Mouse (Mus musculus): ENCODE results near the gene Rps16.
"Not testable (repeated sequence)": the region's sequence is repeated elsewhere in the genome, so short reads cannot be mapped to it uniquely, and the experiment has no call there.

Gene Rps16

DNA sequence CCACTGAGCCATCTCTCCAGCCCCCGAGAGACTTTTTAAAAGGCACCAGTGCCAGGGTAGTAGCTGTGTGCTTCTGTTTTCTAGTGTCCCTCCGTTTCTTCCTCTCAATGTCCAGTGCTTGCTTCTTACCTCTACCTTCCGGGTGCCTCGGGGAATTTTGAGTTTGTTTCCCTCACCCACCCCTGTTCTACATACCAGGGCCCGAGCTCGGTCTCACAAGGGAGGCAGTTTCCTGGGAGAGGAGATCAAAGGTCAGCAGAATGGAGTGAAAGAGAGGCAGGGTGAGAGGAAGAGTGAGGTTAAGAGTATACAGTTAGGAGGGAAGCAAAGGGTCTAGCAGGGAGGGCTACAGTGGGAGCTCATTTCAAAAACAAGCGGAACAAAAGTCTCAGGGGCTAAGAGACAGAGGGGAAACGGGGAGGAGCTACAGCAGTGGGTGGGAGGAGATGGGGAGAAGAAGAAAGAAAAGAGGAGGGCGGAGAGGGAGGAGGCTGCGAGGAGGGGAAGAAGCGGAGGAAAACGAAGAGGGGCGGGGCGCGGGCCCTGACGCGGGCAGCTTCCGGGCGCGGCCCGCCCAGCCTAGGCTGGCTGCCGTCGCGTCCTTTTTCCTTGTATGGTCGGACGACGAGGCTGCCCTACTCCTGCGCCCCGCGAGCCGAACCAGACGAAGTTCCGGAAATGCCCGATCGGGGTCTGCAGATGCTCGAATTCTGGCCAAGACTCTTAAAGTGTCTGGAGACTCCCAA lies 24.9 kb downstream of the Rps16 start:
- peak; percentile 93 to 94 for DNase-seq

GRCm38 (mm10) chr7:28376011-28376771 lies 25.7 kb downstream of the Rps16 start:
- DNase-seq, result peak; percentile 71 to 75

DNA sequence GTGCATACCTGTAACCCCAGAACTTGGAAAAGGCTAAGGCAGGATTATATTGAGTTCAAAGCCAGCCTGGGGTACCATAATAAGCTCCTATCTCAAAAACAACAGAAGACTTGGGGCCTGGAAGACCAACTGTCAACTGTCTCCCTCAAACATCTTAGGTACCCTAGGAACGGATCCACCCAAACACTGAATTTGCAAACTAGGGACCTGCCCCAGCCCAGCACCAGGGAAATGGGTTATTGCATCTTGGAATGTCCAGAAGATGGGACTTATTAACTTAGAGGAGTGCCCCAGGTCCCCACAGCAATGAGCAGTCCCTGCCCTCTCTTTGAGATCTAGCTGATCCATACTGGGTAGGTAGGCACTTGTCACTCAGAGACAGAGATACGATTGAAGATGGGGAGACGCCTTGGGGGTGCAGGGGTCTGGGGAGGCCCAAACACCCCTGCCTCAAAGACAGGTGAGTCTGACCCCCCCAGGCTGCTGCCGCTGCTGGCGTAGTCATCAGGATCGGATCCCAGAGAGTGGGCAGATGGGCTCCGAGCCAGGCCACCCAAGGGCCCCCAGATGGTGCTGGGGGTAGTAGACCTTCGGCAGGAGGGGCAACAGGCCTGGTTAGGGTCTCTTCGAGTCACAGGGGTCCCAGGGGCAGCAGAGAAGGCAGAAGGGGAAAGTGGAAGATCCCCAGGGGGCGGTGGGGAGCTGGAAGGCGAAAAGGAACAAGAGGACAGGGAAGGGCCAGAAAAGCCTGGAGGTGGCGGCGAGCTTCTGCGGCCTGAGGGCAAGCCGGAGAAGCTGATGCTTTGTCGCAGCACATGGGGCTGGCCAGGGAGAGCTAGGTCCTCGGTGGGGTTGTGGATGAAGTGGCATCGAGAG lies 27.0 kb downstream of the Rps16 start:
- DNase-seq, result peak; percentile 29 to 40

DNA sequence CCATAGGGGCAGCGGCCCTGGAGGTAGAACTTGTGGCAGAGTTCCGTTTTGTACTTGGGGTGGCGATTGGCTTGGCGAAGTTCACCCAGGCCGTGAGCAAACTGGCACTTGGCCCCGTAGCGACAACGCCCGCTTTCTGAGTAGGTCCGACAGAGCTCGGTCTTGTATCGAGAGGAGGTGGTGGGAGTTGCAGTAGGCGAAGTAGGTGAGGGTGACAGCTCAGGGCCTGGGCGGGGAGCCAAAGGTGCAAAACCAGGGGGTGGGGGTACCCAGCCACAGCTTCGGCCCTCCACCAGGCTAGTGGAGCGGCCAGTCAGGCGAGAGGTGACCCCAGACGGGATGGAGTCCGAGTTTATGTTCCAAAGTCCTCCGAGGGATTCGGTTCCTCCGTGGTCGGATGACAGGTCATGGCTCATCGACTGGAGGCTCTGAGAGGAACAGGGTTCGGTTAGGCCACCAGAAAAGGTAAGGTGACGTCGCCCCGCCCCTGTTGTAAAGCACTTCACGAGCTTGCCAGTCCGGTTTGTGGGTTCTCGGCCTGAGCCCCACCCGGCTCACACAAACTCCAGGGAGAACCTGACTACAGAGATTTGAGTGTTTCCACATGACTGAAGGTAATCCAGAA lies 27.7 kb downstream of the Rps16 start:
- peak; percentile 69 to 73 for DNase-seq

GRCm38 (mm10) chr7:28378769-28379651 lies 28.6 kb downstream of the Rps16 start:
- DNase-seq, result peak; percentile 94 to 99

DNA sequence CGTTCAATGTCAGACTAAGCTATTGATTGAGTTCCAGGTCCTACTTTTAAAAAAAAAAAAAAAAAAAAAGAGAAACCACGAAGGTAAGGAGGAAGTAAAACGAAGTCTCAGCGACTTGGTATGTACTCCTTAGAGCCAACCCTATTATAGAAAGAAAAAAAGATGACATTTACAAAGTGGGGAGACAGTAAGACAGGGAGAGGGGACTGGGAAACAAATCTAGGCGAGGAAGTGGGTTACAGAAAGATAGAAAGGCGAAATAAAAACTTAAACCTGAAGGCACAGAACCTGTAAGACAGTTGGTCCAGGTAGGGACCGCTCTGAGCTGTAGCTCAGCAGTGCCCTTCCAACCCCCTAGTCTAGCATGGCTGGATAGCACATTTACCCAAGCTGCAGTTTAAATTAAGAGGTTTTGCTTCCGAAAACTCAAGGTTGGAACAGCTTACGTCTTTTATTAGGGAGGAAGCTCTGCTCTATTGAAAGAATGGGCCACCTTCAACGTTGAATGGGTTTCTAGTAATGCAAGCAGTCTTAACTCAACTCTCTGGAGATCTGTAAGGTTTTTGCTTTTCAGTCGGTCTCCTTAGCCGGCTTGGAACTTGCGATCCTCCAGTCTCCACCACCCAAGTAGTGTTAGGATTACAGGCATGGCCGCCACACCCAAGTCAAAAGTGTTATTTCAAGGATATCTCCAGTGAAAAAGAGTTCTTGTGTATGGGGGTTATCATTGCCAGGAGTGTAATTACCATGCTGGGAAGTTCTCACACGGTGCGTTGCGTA lies 30.0 kb downstream of the Rps16 start, which contains the start of gene Zfp36:
Gene Zfp36 (minus strand): TSS at position 17 of the 780 bp plus-strand sequence.
- DNase-seq, result no peak

- peak; percentile 85 to 91 for DNase-seq
These were observed 30.8 kb downstream of the Rps16 start for GRCm38 (mm10) chr7:28381017-28381790.

- DNase-seq, result peak; percentile 87 to 92
These were observed 31.5 kb downstream of the Rps16 start for GRCm38 (mm10) chr7:28381938-28382337.

DNA sequence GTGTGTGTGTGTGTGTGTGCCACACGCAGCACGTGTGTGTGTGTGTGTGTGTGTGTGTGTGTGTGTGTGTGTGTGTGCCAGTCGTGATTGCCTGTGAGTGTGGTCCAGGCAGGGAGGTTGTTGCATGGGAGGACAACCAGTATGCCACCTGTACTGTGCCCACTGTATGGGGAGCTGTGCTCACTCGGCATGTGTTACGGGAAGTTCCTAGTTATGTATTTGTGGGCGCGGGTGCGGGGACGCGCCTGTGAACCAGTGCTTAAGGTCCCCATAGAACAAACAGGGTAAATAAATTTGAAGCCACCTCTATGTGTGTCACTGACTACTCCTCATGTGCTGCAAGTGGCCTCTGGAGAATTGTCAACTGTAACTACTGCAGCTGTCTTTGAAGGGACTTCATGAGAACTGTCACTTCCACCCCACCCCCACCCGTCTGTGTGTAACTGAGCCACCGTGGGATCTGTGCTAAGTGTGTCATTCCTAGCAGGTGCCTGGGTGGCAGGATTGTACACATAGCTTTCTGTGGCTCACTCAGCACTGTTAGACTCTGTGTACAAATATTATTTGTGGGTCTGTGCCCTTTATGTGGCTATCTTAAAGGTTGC lies 32.0 kb downstream of the Rps16 start:
- no peak for DNase-seq

- peak; percentile 59 to 65 for DNase-seq
These were observed 32.5 kb downstream of the Rps16 start for GRCm38 (mm10) chr7:28382981-28383396.

GRCm38 (mm10) chr7:28383606-28384005 lies 33.2 kb downstream of the Rps16 start:
- no peak for DNase-seq

GRCm38 (mm10) chr7:28384162-28384561 lies 33.7 kb downstream of the Rps16 start:
- peak in 1 of 2 experiments; percentile 35 for DNase-seq

GRCm38 (mm10) chr7:28385196-28385595 lies 34.7 kb downstream of the Rps16 start:
- DNase-seq, result no peak

- DNase-seq, result peak; percentile 48 to 50
These were observed 35.6 kb downstream of the Rps16 start for GRCm38 (mm10) chr7:28386007-28386406.

- peak; percentile 81 to 92 for DNase-seq
These were observed 36.0 kb downstream of the Rps16 start for GRCm38 (mm10) chr7:28386462-28386861.

GRCm38 (mm10) chr7:28386877-28387276 lies 36.4 kb downstream of the Rps16 start:
- not testable (repeated sequence) for DNase-seq

GRCm38 (mm10) chr7:28387384-28387783 lies 36.9 kb downstream of the Rps16 start:
- not testable (repeated sequence) for DNase-seq

DNA sequence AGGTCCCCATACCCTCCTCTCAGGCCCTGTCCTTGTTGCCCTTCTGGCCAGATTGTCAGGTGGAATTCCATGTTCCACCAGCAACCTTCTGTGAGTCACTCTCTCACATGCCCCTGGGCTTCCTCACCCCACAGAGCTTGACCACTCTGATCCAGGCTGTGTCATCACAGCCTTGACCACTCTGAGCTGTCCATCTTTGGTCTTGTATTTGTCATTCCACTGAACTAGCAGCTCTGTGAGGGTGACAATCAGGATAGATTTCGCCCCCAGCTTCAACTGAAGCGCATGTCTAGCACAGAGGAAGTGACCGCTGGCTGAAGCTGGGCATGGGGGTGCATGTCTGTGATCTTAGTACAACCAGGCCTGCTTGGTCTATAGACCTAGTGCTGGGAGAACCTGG lies 39.9 kb downstream of the Rps16 start:
- DNase-seq, result no peak

Data from spleen, adult 18-20 months (tissue).